ENCODE assay signal across 8 mouse cellular contexts in the genomic region with DNA sequence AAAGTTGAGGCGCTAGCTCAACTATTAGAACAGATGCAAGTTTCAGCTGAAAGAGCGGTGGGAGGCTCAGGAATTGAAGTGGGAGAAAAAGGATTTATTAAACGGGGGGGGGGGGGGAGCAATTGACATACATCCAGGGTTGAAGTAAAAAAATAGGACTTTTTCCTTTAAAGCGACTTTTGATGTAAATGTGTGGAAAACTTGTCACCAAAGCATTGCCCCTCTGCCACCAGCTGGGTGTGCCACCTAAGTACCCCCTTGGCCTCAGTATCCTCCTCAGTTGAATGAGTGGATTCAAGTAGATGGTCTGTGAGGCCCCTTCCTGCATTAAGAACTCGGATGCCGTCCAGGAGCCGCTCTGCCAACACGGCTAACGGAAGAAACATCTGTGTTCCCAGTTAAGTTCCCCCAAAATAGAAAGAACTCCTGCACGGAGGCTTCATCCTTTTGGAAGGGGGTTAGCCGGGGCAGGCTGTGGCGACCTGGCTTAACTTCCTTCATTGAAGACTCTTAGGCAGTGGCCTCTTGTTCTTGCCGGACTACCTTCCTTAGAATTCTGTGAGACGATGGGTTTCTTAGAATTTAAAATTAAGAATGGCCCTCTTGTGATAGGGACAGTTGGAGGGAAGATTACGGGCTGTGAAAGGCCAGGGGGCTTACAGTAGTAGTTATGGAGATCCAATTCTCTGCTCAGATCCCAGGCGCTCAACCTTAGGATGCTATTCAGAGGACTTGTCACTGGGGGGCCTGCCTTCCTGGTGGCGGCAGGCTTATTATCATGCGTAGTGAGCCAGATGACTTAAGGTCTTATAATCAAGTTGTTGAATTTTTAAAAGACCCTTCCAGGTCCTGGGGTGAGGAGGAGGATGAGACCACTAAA. TPM values are rescaled to one million over a fixed set of nuclear protein-coding genes. Genes with fewer than 3 reads are reported as not detected.
DNase-seq lines count a peak whose midpoint lies in the region; ATAC-seq and TF ChIP-seq lines count a peak whose summit lies in the region.

No protein-coding gene starts in this region.

- DNase-seq in lung, adult 2 months = peak; percentile 29
- no peak for DNase-seq in lung, postnatal 36 days
- DNase-seq in heart, postnatal 25 days (ENCODE audit: low spot score) = peak; percentile 26
- peak; percentile 34 for DNase-seq in liver, embryonic 11.5 days (ENCODE audit: low spot score)
- DNase-seq in spleen, adult 12 weeks (ENCODE audit: low spot score) = no peak
- no peak for DNase-seq in right cerebral cortex, postnatal 36 days (ENCODE audit: low spot score in 2 of 2)

- H3K9me3 ChIP-seq in embryonic facial prominence, embryonic 12.5 days = no peaks in the 10 kb centered on the region
- no peaks in the 10 kb centered on the region for H3K9me3 ChIP-seq in liver, embryonic 11.5 days (ENCODE audit: control insufficient read depth, low read length)

- peak overlapping the region; percentile 97 for H3K27ac ChIP-seq in embryonic facial prominence, embryonic 12.5 days
- 0 out of 2 replicates have a peak overlapping the region, but pooled peaks have one; percentile 72 for H3K27ac ChIP-seq in liver, embryonic 11.5 days (ENCODE audit: low read depth, low read length)
- H3K27ac ChIP-seq in small intestine, adult 2 months (ENCODE audit: insufficient read depth, low read depth, low read length) = peak overlapping the region; percentile 50; the same call in 1 of the 2 replicates

- peak; percentile 33 for TF ChIP-seq CTCF in lung, adult 2 months (IDR thresholded peaks at IDR 0.05; ENCODE audit: insufficient read depth, low read length)
- no peak for TF ChIP-seq CTCF in small intestine, adult 2 months (IDR thresholded peaks at IDR 0.05; ENCODE audit: extremely low read depth, insufficient read length, insufficient replicate concordance, low read depth, low read length)

- H3K36me3 ChIP-seq in embryonic facial prominence, embryonic 12.5 days = peaks cover 18% of the 10 kb centered on the region
- H3K36me3 ChIP-seq in liver, embryonic 11.5 days (ENCODE audit: control insufficient read depth, insufficient read depth, low read length) = no peaks in the 10 kb centered on the region; the same call in 1 of the 2 replicates
- H3K36me3 ChIP-seq in small intestine, adult 2 months (ENCODE audit: control insufficient read depth, insufficient read depth, low read length) = 0 out of 2 replicates have a peak, but pooled peaks cover 2% of the 10 kb centered on the region

- H3K27me3 ChIP-seq in embryonic facial prominence, embryonic 12.5 days = peaks cover 4% of the 10 kb centered on the region; the same call in 1 of the 2 replicates
- H3K27me3 ChIP-seq in liver, embryonic 11.5 days (replicated peaks; ENCODE audit: control insufficient read depth, insufficient read depth, low read length) = peaks cover 3% of the 10 kb centered on the region
- no peaks in the 10 kb centered on the region for H3K27me3 ChIP-seq in small intestine, adult 2 months (ENCODE audit: control insufficient read depth, insufficient read depth, low read length)

- intact Hi-C loops in heart, postnatal 25 days (cut with DNase I) = loop anchor here (2.0 to 10.0 kb wide), 7 partner anchors 154 to 1216 kb away; no protein-coding TSS in a partner anchor

- WGBS in lung, adult 2 months = 14% methylated on average over 18 of the region's 18 CpGs
- under 1% methylated on average over 18 of the region's 18 CpGs for WGBS in embryonic facial prominence, embryonic 12.5 days
- WGBS in liver, embryonic 11.5 days = 8% methylated on average over 18 of the region's 18 CpGs
- 36% methylated on average over 18 of the region's 18 CpGs for WGBS in small intestine, adult 2 months

- H3K4me2 ChIP-seq in embryonic facial prominence, embryonic 12.5 days (replicated peaks) = peak overlapping the region; percentile 70
- peak overlapping the region; percentile 80 for H3K4me2 ChIP-seq in liver, embryonic 11.5 days

- ATAC-seq in embryonic facial prominence, embryonic 12.5 days (ENCODE audit: insufficient number of reproducible peaks, insufficient read depth, low FRiP score, low TSS enrichment) = no peak
- no peak for ATAC-seq in liver, embryonic 11.5 days (replicated peaks; ENCODE audit: low FRiP score)

- peak overlapping the region; percentile 83 for H3K4me3 ChIP-seq in lung, adult 2 months (replicated peaks; ENCODE audit: extremely low read depth, low read depth, low read length)
- peak overlapping the region; percentile 93 for H3K4me3 ChIP-seq in embryonic facial prominence, embryonic 12.5 days
- H3K4me3 ChIP-seq in liver, embryonic 11.5 days (ENCODE audit: low read depth, low read length) = peak overlapping the region; percentile 65
- H3K4me3 ChIP-seq in small intestine, adult 2 months (ENCODE audit: low read depth, low read length) = peak overlapping the region; percentile 90

- peaks cover 8% of the 10 kb centered on the region for H3K4me1 ChIP-seq in lung, adult 2 months (ENCODE audit: control insufficient read depth, insufficient read depth, low read length)
- peaks cover 28% of the 10 kb centered on the region for H3K4me1 ChIP-seq in embryonic facial prominence, embryonic 12.5 days
- no peaks in the 10 kb centered on the region; the same call in 1 of the 2 replicates for H3K4me1 ChIP-seq in liver, embryonic 11.5 days (replicated peaks; ENCODE audit: control insufficient read depth, insufficient read depth, low read length)
- peaks cover 4% of the 10 kb centered on the region; the same call in 1 of the 2 replicates for H3K4me1 ChIP-seq in small intestine, adult 2 months (ENCODE audit: control insufficient read depth, insufficient read depth, insufficient read length, low read length)

- TF ChIP-seq POLR2A in lung, adult 2 months (IDR thresholded peaks at IDR 0.05; ENCODE audit: borderline replicate concordance, extremely low read depth, low read depth, low read length) = no peak
- no peak for TF ChIP-seq POLR2A in small intestine, adult 2 months (IDR thresholded peaks at IDR 0.05; ENCODE audit: low read depth, low read length)

- peak overlapping the region; percentile 97 for H3K9ac ChIP-seq in embryonic facial prominence, embryonic 12.5 days
- H3K9ac ChIP-seq in liver, embryonic 11.5 days (ENCODE audit: low read depth, low read length) = peak overlapping the region; percentile 70

RNA-seq across cellular contexts. Expression of a gene that starts 1.7 kb away (rescaled TPM):
- polyA plus RNA-seq in lung, adult 2 months (2012; rRNA removed) = 170 and 187 TPM in 2 replicates
- 115 TPM in 2 replicates for polyA plus RNA-seq in embryonic facial prominence, embryonic 12.5 days (2016; fragmentation: Nextera tagmentation; extraction: Ambion mirVana)
- 10 to 100 TPM; 71.9 to 74.8 TPM for total RNA-seq in heart, postnatal 25 days (2021)
- 29.5 TPM in 2 replicates for polyA plus RNA-seq in liver, embryonic 11.5 days (2014; fragmentation: Nextera tagmentation; extraction: Ambion mirVana)
- polyA plus RNA-seq in small intestine, adult 2 months (2012; rRNA removed) = 29.8 and 48.5 TPM in 2 replicates

RNA-seq across cellular contexts. Expression of a gene that starts 49.2 kb away (rescaled TPM):
- 2.7 and 5.2 TPM in 2 replicates for polyA plus RNA-seq in lung, adult 2 months (2012; rRNA removed)
- polyA plus RNA-seq in embryonic facial prominence, embryonic 12.5 days (2016; fragmentation: Nextera tagmentation; extraction: Ambion mirVana) = 1.5 and 1.8 TPM in 2 replicates
- 10 to 100 TPM; 79.5 to 80.2 TPM for total RNA-seq in heart, postnatal 25 days (2021)
- polyA plus RNA-seq in liver, embryonic 11.5 days (2014; fragmentation: Nextera tagmentation; extraction: Ambion mirVana) = 0.56 and 0.99 TPM in 2 replicates
- 1.0 and 1.2 TPM in 2 replicates for polyA plus RNA-seq in small intestine, adult 2 months (2012; rRNA removed)

Comparison
In these comparisons a context has a peak if more than half of its experiments do, and no peak if none do; other contexts are left out.
1. DNase-seq: peak in lung, adult 2 months (single experiment), heart, postnatal 25 days (single experiment) and liver, embryonic 11.5 days (single experiment); none in lung, postnatal 36 days (single experiment), spleen, adult 12 weeks (single experiment) and right cerebral cortex, postnatal 36 days (0 of 2).
2. Peak in every context shown above with its lines, with median percentiles within 50 percentile points of each other: H3K4me3 ChIP-seq and H3K27ac ChIP-seq.